Mouse (Mus musculus): ENCODE data around the gene Adgrg2. TPM values are rescaled to one million over a fixed set of nuclear protein-coding genes. Genes with fewer than 3 reads are reported as not detected.

Adgrg2 gene
- total RNA-seq (2022) = 1 to 10 TPM in 1 of 4 experiments, under 1 TPM in 3; 0.54 to 1.9 (median 0.69) TPM

GRCm38 (mm10) chrX:160390464-160390956 lies at the start of gene Adgrg2:
Gene Adgrg2 (plus strand): TSS chrX:160390690.
- DNase-seq (ENCODE audit: low spot score in 2 of 2) = no peak

- no peak for DNase-seq (ENCODE audit: low spot score in 2 of 2)
Measured at GRCm38 (mm10) chrX:160350995-160351394, 39.5 kb upstream of the Adgrg2 start.

GRCm38 (mm10) chrX:160351967-160352677 lies 38.4 kb upstream of the Adgrg2 start:
- no peak for DNase-seq (ENCODE audit: low spot score in 2 of 2)

GRCm38 (mm10) chrX:160384748-160385501 lies 5.6 kb upstream of the Adgrg2 start:
- DNase-seq (ENCODE audit: low spot score in 2 of 2) = no peak

GRCm38 (mm10) chrX:160385502-160385772 lies 5.1 kb upstream of the Adgrg2 start:
- DNase-seq (ENCODE audit: low spot score in 2 of 2) = no peak

- DNase-seq (ENCODE audit: low spot score in 2 of 2) = no peak
Measured at GRCm38 (mm10) chrX:160412930-160413453, 22.5 kb downstream of the Adgrg2 start.

- no peak for DNase-seq (ENCODE audit: low spot score in 2 of 2)
Measured at GRCm38 (mm10) chrX:160413881-160414395, 23.4 kb downstream of the Adgrg2 start.

GRCm38 (mm10) chrX:160418397-160418796 lies 27.9 kb downstream of the Adgrg2 start:
- peak in 1 of 2 experiments; percentile 6 for DNase-seq (ENCODE audit: low spot score in 2 of 2)

GRCm38 (mm10) chrX:160423737-160424136 lies 33.2 kb downstream of the Adgrg2 start:
- DNase-seq (ENCODE audit: low spot score in 2 of 2) = no peak

- no peak for DNase-seq (ENCODE audit: low spot score in 2 of 2)
Measured at GRCm38 (mm10) chrX:160426486-160426885, 36.0 kb downstream of the Adgrg2 start.

- DNase-seq (ENCODE audit: low spot score in 2 of 2) = no peak
Measured at GRCm38 (mm10) chrX:160426930-160427329, 36.4 kb downstream of the Adgrg2 start.

GRCm38 (mm10) chrX:160432192-160432591 lies 41.7 kb downstream of the Adgrg2 start:
- DNase-seq (ENCODE audit: low spot score in 2 of 2) = no peak

- no peak for DNase-seq (ENCODE audit: low spot score in 2 of 2)
Measured at GRCm38 (mm10) chrX:160441272-160441671, 50.8 kb downstream of the Adgrg2 start.

GRCm38 (mm10) chrX:160448351-160448750 lies 57.9 kb downstream of the Adgrg2 start:
- no peak for DNase-seq (ENCODE audit: low spot score in 2 of 2)

GRCm38 (mm10) chrX:160449363-160449762 lies 58.9 kb downstream of the Adgrg2 start:
- DNase-seq (ENCODE audit: low spot score in 2 of 2) = no peak

- no peak for DNase-seq (ENCODE audit: low spot score in 2 of 2)
Measured at GRCm38 (mm10) chrX:160455686-160456085, 65.2 kb downstream of the Adgrg2 start.

GRCm38 (mm10) chrX:160471257-160471786 lies 80.8 kb downstream of the Adgrg2 start:
- no peak for DNase-seq (ENCODE audit: low spot score in 2 of 2)

- DNase-seq (ENCODE audit: low spot score in 2 of 2) = no peak
Measured at GRCm38 (mm10) chrX:160489784-160490183, 99.3 kb downstream of the Adgrg2 start.

GRCm38 (mm10) chrX:160494333-160494732 lies 103.8 kb downstream of the Adgrg2 start:
- no peak for DNase-seq (ENCODE audit: low spot score in 2 of 2)

GRCm38 (mm10) chrX:160494921-160495320 lies 104.4 kb downstream of the Adgrg2 start:
- no peak for DNase-seq (ENCODE audit: low spot score in 2 of 2)

- no peak for DNase-seq (ENCODE audit: low spot score in 2 of 2)
Measured at GRCm38 (mm10) chrX:160496473-160496872, 106.0 kb downstream of the Adgrg2 start.

- no peak for DNase-seq (ENCODE audit: low spot score in 2 of 2)
Measured at GRCm38 (mm10) chrX:160501095-160501494, 110.6 kb downstream of the Adgrg2 start.
